Mouse (Mus musculus) lung, embryonic 15.5 days (tissue): ENCODE measurements around the gene Gm4884. TPM values are rescaled to one million over a fixed set of nuclear protein-coding genes. Genes with fewer than 3 reads are reported as not detected.
"Not testable (repeated sequence)": the region's sequence is repeated elsewhere in the genome, so short reads cannot be mapped to it uniquely, and the experiment has no call there.

Experiments
- ATAC-seq: fragments of 200-750 bp; cut with Nextera tagmentation; 2 replicates; pipeline ENCODE4 v1.8.0; 2017; ENCODE audit warnings: moderate number of reproducible peaks, borderline replicate concordance; ENCODE audit not compliant: low FRiP score, low TSS enrichment; ENCODE audit errors: extremely low read depth
- H3K27ac ChIP-seq: fragments of 300-500 bp; sonication (generic); 2 replicates; pipeline ENCODE4 v1.5.1; 2015; ENCODE audit warnings: moderate library complexity, mild to moderate bottlenecking, inconsistent platforms
- H3K27me3 ChIP-seq: fragments of 300-500 bp; sonication (generic); 2 replicates; pipeline ENCODE4 v1.6.1; 2015; ENCODE audit warnings: inconsistent platforms
- H3K36me3 ChIP-seq: fragments of 300-500 bp; sonication (generic); 2 replicates; pipeline ENCODE4 v1.6.1; 2015; ENCODE audit warnings: inconsistent platforms
- H3K4me1 ChIP-seq: fragments of 300-500 bp; sonication (generic); 2 replicates; pipeline ENCODE4 v1.6.1; 2015; ENCODE audit warnings: inconsistent platforms
- H3K4me2 ChIP-seq: fragments of 300-500 bp; sonication (generic); 2 replicates; pipeline ENCODE4 v1.6.1; 2015; ENCODE audit warnings: inconsistent platforms, mild to moderate bottlenecking, moderate library complexity
- H3K4me3 ChIP-seq: fragments of 300-500 bp; sonication (generic); 2 replicates; pipeline ENCODE4 v1.5.1; 2015; ENCODE audit warnings: mild to moderate bottlenecking, inconsistent platforms
- H3K9ac ChIP-seq: fragments of 300-500 bp; sonication (generic); 2 replicates; pipeline ENCODE4 v1.6.1; 2015; ENCODE audit warnings: inconsistent platforms
- H3K9me3 ChIP-seq: fragments of 300-500 bp; sonication (generic); 2 replicates; pipeline ENCODE4 v1.6.1; 2016; ENCODE audit warnings: inconsistent platforms
- WGBS: fragments of 180-500 bp; shearing (Covaris S2); methylation state at CpG from one replicate; pipeline ENCODE4 v1.1.7; 2015; 5-methylcytosine and 5-hydroxymethylcytosine counted together
- polyA plus RNA-seq: library from polyadenylated mRNA; unstranded; fragments of >200 nt; fragmentation: Nextera tagmentation; extraction: Ambion mirVana; gene quantifications from 2 replicates; pipeline ENCODE4 v1.2.1, GENCODE M21; 2015

Gm4884 gene
- not detected in 2 replicates for polyA plus RNA-seq

DNA sequence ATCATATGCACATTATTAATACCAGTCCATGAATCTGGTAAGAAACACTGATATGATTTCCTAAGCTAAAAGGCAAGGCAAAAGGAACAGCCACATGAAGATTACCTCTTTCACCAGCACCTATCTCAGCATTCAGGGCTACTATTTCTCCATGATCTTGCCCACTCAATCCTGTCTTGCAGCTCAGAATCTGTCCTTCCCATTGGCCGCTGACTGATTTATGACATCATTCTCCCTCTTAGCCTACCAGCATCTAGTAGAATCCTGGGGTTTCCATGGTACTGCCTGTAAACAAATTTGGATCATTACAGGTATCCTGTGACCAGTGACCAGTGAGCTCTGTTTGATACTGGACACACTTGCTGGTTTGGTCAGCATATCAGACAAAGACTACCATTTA, at the start of gene Gm4884:
Gene Gm4884 (plus strand): TSS at position 301 of the 400 bp plus-strand sequence.
- H3K4me1 ChIP-seq, H3K36me3 ChIP-seq, H3K4me3 ChIP-seq, H3K27me3 ChIP-seq, H3K27ac ChIP-seq, H3K9ac ChIP-seq, H3K4me2 ChIP-seq, ATAC-seq, H3K9me3 ChIP-seq: not testable (repeated sequence)
- 84% methylated on average over 1 of the region's 1 CpGs for WGBS

DNA sequence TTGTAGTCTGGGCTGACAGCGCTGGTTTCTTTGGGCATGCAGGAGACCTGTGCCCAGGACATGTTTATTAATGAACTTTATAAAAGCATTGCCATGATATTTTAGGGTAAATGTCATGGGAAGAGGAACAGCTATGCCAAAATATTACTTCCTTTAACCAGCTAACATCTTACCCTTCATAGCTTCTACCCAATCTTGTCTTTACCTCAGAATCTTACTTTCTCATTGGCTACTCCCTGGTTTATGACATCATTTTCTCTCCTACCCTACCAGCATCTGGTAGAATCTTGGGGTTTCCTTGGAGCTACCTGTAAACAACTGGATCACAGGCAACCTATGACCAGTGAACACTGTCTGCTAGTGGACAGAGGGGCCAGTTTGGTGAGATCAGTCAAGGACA, 45.3 kb upstream of the Gm4884 start, which contains the start of gene 4930433I11Rik:
Gene 4930433I11Rik (plus strand): TSS at position 301 of the 400 bp plus-strand sequence.
- WGBS: 92% methylated on average over 1 of the region's 1 CpGs
- H3K9ac ChIP-seq: no peak within 1 kb of the TSS
- ATAC-seq: no peak
- no peaks in the 10 kb centered on the region for H3K36me3 ChIP-seq
- H3K27me3 ChIP-seq: no peaks in the 10 kb centered on the region
- no peak within 1 kb of the TSS for H3K4me3 ChIP-seq
- H3K4me1 ChIP-seq: no peaks in the 10 kb centered on the region
- no peaks in the 10 kb centered on the region for H3K9me3 ChIP-seq
- H3K4me2 ChIP-seq: no peak within 1 kb of the TSS
- no peak within 1 kb of the TSS for H3K27ac ChIP-seq

DNA sequence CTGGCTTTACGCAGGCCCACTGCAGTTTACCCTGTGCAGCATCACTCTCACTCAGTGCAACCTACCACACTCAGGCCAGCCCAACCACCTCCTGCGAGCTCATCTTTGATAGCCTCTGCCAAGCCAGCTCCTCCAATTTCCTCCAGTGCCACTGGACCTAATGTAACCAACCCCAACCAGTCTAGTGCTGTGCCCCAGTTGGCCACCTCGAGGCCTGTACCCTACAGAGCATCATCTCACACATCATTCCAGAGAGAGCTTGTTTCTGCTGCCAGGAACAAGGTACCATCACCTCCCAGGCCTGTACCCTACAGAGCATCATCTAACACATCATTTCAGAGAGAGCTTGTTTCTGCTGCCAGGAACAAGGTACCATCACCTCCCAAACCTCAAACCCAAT, 11.5 kb downstream of the Gm4884 start:
- H3K36me3 ChIP-seq, H3K4me1 ChIP-seq: not testable (repeated sequence)

More for the DNA sequence above, 11.5 kb downstream of the Gm4884 start:
- not testable (repeated sequence) for ATAC-seq, H3K9me3 ChIP-seq, H3K27ac ChIP-seq, H3K4me3 ChIP-seq, H3K4me2 ChIP-seq, H3K27me3 ChIP-seq, H3K9ac ChIP-seq
- WGBS: 71% methylated on average over 3 of the region's 3 CpGs

Other genes with a start within 250 kb of the Gm4884 start
- gene Vstm2b, start 134.4 kb upstream of the Gm4884 start, polyA plus RNA-seq: 0.65 and 0.96 TPM in 2 replicates
- gene 4930433I11Rik, start 45.2 kb upstream of the Gm4884 start, polyA plus RNA-seq: not detected in 2 replicates
- not detected in 2 replicates for gene Gm5592, start 121.1 kb downstream of the Gm4884 start, polyA plus RNA-seq